Mouse (Mus musculus): ENCODE data around the gene H3f3a.

DNA sequence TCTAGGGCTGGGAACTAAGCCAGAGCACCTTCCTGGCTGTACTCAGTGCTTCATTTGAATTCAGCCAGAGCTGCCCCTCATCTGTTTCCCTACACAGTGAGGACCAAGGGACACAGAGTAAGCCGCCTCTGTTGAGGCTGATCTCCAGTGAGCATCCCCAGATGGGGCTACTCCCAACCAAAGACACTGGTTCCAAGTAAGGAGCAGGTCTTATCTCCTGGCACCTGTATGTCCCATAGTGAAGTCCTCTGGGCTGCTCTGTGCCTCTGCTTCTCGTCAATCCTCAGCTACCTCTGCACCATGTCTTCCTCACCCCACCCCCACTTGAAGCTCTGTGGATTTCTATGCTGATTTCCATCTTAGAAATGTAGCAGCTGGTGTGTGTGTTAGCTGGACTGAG lies 4.3 kb upstream of the H3f3a start:
- TF ChIP-seq CTCF (IDR thresholded peaks at IDR 0.05) = no peak
- no peak for TF ChIP-seq POLR2A (IDR thresholded peaks at IDR 0.05; ENCODE audit: insufficient read depth, low read depth, low read length)
- no peak for TF ChIP-seq EP300 (IDR thresholded peaks at IDR 0.05; ENCODE audit: insufficient read depth, low read depth, low read length)
